Mouse (Mus musculus): Measurements from ENCODE around the gene Tubgcp3. TPM values are rescaled to one million over a fixed set of nuclear protein-coding genes. Genes with fewer than 3 reads are reported as not detected.
A peak's percentile ranks its signal among the peaks of the same experiment; 100 is the strongest.

The Tubgcp3 gene
- total RNA-seq (2014; rRNA removed; ENCODE audit: low replicate concordance): 22.4 and 48.8 TPM in 2 replicates
- 12.2 and 14.2 TPM in 2 replicates for polyA plus RNA-seq (2015; fragmentation: Nextera tagmentation; extraction: Ambion mirVana)

DNA sequence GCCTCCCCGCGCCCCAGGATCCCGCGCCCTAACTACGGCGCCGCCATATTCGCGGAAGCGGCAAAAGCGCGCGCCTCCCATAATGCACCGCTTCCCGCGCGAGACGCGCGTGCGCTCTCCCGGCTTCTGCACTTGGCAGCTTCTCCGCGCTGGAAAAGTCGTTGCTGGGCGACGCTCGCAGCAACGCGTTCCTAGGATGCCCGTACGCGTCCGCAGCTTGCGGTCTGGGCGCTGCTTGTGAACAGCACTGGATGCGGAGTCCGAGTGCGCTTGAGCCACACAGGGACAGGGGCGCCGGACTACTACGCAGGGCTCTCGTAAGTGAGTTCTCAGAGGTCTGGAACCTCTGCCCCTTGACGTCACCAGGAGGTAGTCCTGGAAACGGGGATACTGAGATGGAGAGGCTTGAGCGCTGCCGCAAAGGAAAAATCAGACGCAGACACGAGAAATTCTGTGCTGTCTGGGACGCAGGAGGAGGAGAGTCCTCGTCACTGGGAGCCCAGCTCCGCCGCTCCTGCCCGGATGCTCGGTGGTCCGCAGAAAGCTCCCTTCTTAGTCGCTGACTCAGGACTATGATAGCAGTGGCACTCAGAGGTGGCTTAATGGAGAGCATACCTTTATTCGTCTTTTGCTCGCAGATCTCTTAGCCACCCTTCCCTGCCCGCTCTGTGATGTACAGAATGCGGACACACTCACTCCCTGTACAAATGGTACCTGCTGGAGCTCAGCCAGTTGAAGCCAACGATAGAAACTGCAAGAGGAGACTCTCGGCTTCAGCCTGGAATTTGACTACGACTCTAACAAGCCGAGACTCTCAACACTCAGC is at the start of gene Tubgcp3:
Gene Tubgcp3 (minus strand): TSS at position 193 of the 826 bp plus-strand sequence.
- Histone ChIP-seq H3K36me3 (replicated peaks; ENCODE audit: control insufficient read depth, insufficient read depth, low read length) (no peaks in the 10 kb centered on the region), H3K27me3 (ENCODE audit: control insufficient read depth, insufficient read depth, low read length) (peaks cover 19% of the 10 kb centered on the region), H3K4me3 (ENCODE audit: low read depth, low read length) (peak within 1 kb of the TSS; percentile 94), H3K9ac (replicated peaks; ENCODE audit: low read depth, low read length) (peak within 1 kb of the TSS; percentile 92), H3K27ac (ENCODE audit: low read depth) (peak within 1 kb of the TSS; percentile 49), H3K4me1 (ENCODE audit: control insufficient read depth, insufficient read depth) (peaks cover 10% of the 10 kb centered on the region), H3K9me3 (replicated peaks; ENCODE audit: control insufficient read depth, low read length) (no peaks in the 10 kb centered on the region), H3K4me2 (ENCODE audit: low read depth, low read length) (peak within 1 kb of the TSS; percentile 91)
- DNase-seq (ENCODE audit: low spot score) (peak; percentile 91), ATAC-seq (ENCODE audit: insufficient read depth, low read depth) (peak; percentile 96)
- TF ChIP-seq CTCF (IDR thresholded peaks at IDR 0.05; ENCODE audit: low read depth) (no peak), EP300 (IDR thresholded peaks at IDR 0.05; ENCODE audit: low read depth) (no peak)
- WGBS: under 1% methylated on average over 65 of the region's 65 CpGs

GRCm38 (mm10) chr8:12719091-12719490 is 47.0 kb upstream of the Tubgcp3 start:
- H3K4me2 ChIP-seq (ENCODE audit: low read depth, low read length): no peak overlapping the region

DNA sequence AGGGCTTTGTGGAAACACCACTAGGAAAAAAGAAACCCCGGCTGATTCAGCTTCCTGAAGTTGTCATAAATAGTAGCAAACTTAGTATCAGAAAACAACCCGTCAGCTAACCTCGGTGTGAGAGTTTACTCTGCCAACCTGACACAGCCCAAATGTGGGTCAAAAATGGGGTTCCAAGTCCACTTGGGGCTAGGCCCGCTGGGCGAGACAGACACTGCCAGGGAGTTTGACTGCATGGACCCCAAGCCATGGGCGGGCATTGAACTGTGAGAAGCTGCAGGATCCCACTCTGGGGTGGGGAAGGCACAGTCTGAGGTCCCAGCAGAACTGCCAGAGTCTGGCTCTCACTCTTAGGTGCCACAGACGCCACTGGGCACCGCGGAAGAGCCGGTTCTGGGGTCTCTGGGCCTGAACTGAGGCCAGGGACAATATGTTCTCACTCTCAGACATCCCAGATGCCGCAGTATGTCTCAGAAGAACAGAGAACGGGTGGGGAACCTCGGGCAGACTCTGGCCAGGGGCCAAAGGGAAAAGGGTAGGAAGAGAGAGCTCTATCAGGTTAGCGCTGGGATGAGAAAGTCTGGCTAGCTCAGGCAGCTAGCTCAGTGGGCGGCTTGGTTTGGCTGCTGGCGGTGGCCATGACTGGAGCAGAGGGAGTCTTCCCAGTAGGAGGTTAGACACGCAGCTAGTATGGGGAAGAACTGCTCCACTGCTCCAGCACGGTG is 44.0 kb upstream of the Tubgcp3 start:
- Histone ChIP-seq H3K4me1 (ENCODE audit: control insufficient read depth, insufficient read depth) (no peaks in the 10 kb centered on the region), H3K9ac (replicated peaks; ENCODE audit: low read depth, low read length) (no peak overlapping the region), H3K36me3 (replicated peaks; ENCODE audit: control insufficient read depth, insufficient read depth, low read length) (no peaks in the 10 kb centered on the region), H3K4me3 (ENCODE audit: low read depth, low read length) (no peak overlapping the region), H3K4me2 (ENCODE audit: low read depth, low read length) (no peak overlapping the region), H3K27me3 (ENCODE audit: control insufficient read depth, insufficient read depth, low read length) (no peaks in the 10 kb centered on the region), H3K27ac (ENCODE audit: low read depth) (no peak overlapping the region), H3K9me3 (replicated peaks; ENCODE audit: control insufficient read depth, low read length) (no peaks in the 10 kb centered on the region)
- TF ChIP-seq CTCF (IDR thresholded peaks at IDR 0.05; ENCODE audit: low read depth) (no peak), EP300 (IDR thresholded peaks at IDR 0.05; ENCODE audit: low read depth) (no peak)
- 75% methylated on average over 18 of the region's 18 CpGs for WGBS
- no peak for DNase-seq (ENCODE audit: low spot score)
- no peak for ATAC-seq (ENCODE audit: insufficient read depth, low read depth)

More at GRCm38 (mm10) chr8:12719091-12719490, 47.0 kb upstream of the Tubgcp3 start:
- no peak for ATAC-seq (ENCODE audit: insufficient read depth, low read depth)
- Histone ChIP-seq H3K4me1 (ENCODE audit: control insufficient read depth, insufficient read depth) (no peaks in the 10 kb centered on the region), H3K9me3 (replicated peaks; ENCODE audit: control insufficient read depth, low read length) (no peaks in the 10 kb centered on the region), H3K9ac (replicated peaks; ENCODE audit: low read depth, low read length) (no peak overlapping the region), H3K36me3 (replicated peaks; ENCODE audit: control insufficient read depth, insufficient read depth, low read length) (no peaks in the 10 kb centered on the region), H3K27ac (ENCODE audit: low read depth) (no peak overlapping the region), H3K4me3 (ENCODE audit: low read depth, low read length) (no peak overlapping the region), H3K27me3 (ENCODE audit: control insufficient read depth, insufficient read depth, low read length) (no peaks in the 10 kb centered on the region)
- TF ChIP-seq CTCF (IDR thresholded peaks at IDR 0.05; ENCODE audit: low read depth) (no peak), EP300 (IDR thresholded peaks at IDR 0.05; ENCODE audit: low read depth) (no peak)
- 68% methylated on average over 9 of the region's 9 CpGs for WGBS
- DNase-seq (ENCODE audit: low spot score): no peak

GRCm38 (mm10) chr8:12711623-12712022 is 39.6 kb upstream of the Tubgcp3 start:
- 64% methylated on average over 7 of the region's 7 CpGs for WGBS
- DNase-seq (ENCODE audit: low spot score) (no peak), ATAC-seq (ENCODE audit: insufficient read depth, low read depth) (no peak)
- H3K9me3 ChIP-seq (replicated peaks; ENCODE audit: control insufficient read depth, low read length): 0 out of 2 replicates have a peak, but pooled peaks cover 4% of the 10 kb centered on the region
- no peaks in the 10 kb centered on the region for H3K36me3 ChIP-seq (replicated peaks; ENCODE audit: control insufficient read depth, insufficient read depth, low read length)
- H3K4me2 ChIP-seq (ENCODE audit: low read depth, low read length): no peak overlapping the region
- H3K27me3 ChIP-seq (ENCODE audit: control insufficient read depth, insufficient read depth, low read length): no peaks in the 10 kb centered on the region
- H3K4me1 ChIP-seq (ENCODE audit: control insufficient read depth, insufficient read depth): no peaks in the 10 kb centered on the region
- no peak overlapping the region for H3K27ac ChIP-seq (ENCODE audit: low read depth)
- H3K4me3 ChIP-seq (ENCODE audit: low read depth, low read length): no peak overlapping the region
- no peak overlapping the region for H3K9ac ChIP-seq (replicated peaks; ENCODE audit: low read depth, low read length)
- TF ChIP-seq EP300 (IDR thresholded peaks at IDR 0.05; ENCODE audit: low read depth): no peak

DNA sequence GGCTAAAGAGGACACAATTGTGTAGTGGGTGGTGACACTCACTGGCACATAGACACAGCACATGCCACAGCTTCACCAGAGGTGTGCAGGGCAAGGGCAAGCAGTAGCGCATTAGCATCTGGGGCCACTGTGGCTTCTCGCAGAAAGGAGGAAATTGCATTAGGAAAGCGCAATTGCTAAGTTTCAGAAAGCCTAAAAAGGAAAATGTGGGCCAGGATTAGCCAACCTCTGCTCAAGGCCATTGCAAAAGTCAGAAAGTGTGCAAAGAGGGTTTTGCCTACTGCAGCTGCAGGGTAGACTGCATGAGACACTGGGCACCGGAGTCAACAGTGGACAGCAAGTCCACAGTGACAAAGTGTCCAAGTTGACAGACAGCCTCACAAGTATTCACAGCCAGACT is 31.5 kb upstream of the Tubgcp3 start:
- H3K27ac ChIP-seq (ENCODE audit: low read depth): no peak overlapping the region
- DNase-seq (ENCODE audit: low spot score) (no peak), ATAC-seq (ENCODE audit: insufficient read depth, low read depth) (no peak)
- no peak overlapping the region for H3K4me3 ChIP-seq (ENCODE audit: low read depth, low read length)
- H3K9me3 ChIP-seq (replicated peaks; ENCODE audit: control insufficient read depth, low read length): 0 out of 2 replicates have a peak, but pooled peaks cover 4% of the 10 kb centered on the region
- no peaks in the 10 kb centered on the region for H3K36me3 ChIP-seq (replicated peaks; ENCODE audit: control insufficient read depth, insufficient read depth, low read length)
- no peak overlapping the region for H3K4me2 ChIP-seq (ENCODE audit: low read depth, low read length)
- TF ChIP-seq EP300 (IDR thresholded peaks at IDR 0.05; ENCODE audit: low read depth) (no peak), CTCF (IDR thresholded peaks at IDR 0.05; ENCODE audit: low read depth) (no peak)
- no peaks in the 10 kb centered on the region for H3K27me3 ChIP-seq (ENCODE audit: control insufficient read depth, insufficient read depth, low read length)
- no peaks in the 10 kb centered on the region for H3K4me1 ChIP-seq (ENCODE audit: control insufficient read depth, insufficient read depth)
- WGBS: 76% methylated on average over 4 of the region's 4 CpGs
- no peak overlapping the region for H3K9ac ChIP-seq (replicated peaks; ENCODE audit: low read depth, low read length)

Data from heart, postnatal 0 days (tissue).